Mouse (Mus musculus) embryonic facial prominence, embryonic 12.5 days (tissue): ENCODE measurements around the gene Abracl. TPM values are rescaled to one million over a fixed set of nuclear protein-coding genes. Genes with fewer than 3 reads are reported as not detected.

Experiments used
- ATAC-seq: fragments of 200-750 bp; cut with Nextera tagmentation; 2 replicates; pipeline ENCODE4 v1.8.0; 2017; ENCODE audit not compliant: insufficient number of reproducible peaks, insufficient read depth, low FRiP score, low TSS enrichment
- H3K27ac ChIP-seq: fragments of 300-500 bp; sonication (generic); 2 replicates; pipeline ENCODE4 v1.5.1; 2016; ENCODE audit warnings: mild to moderate bottlenecking
- H3K27me3 ChIP-seq: fragments of 300-500 bp; sonication (generic); 2 replicates; pipeline ENCODE4 v1.6.1; 2016; ENCODE audit warnings: mild to moderate bottlenecking, moderate library complexity
- H3K36me3 ChIP-seq: fragments of 300-500 bp; sonication (generic); 2 replicates; pipeline ENCODE4 v1.6.1; 2016; ENCODE audit warnings: mild to moderate bottlenecking
- H3K4me1 ChIP-seq: fragments of 300-500 bp; sonication (generic); 2 replicates; pipeline ENCODE4 v1.6.1; 2016
- H3K4me2 ChIP-seq: fragments of 300-500 bp; sonication (generic); replicated peaks from 2 replicates; pipeline ENCODE4 v1.6.1; 2016; ENCODE audit warnings: mild to moderate bottlenecking, moderate library complexity
- H3K4me3 ChIP-seq: fragments of 300-500 bp; sonication (generic); 2 replicates; pipeline ENCODE4 v1.5.1; 2016; ENCODE audit warnings: mild to moderate bottlenecking
- H3K9ac ChIP-seq: fragments of 300-500 bp; sonication (generic); 2 replicates; pipeline ENCODE4 v1.6.1; 2016; ENCODE audit warnings: mild to moderate bottlenecking, moderate library complexity
- H3K9me3 ChIP-seq: fragments of 300-500 bp; sonication (generic); 2 replicates; pipeline ENCODE4 v1.6.1; 2016; ENCODE audit warnings: mild to moderate bottlenecking, moderate library complexity
- WGBS: fragments of 180-500 bp; shearing (Covaris S2); methylation state at CpG from one replicate; pipeline ENCODE4 v1.1.7; 2016; 5-methylcytosine and 5-hydroxymethylcytosine counted together
- polyA plus RNA-seq: library from polyadenylated mRNA; unstranded; fragments of >200 nt; fragmentation: Nextera tagmentation; extraction: Ambion mirVana; gene quantifications from 2 replicates; pipeline ENCODE4 v1.2.1, GENCODE M21; 2016

The Abracl gene
- polyA plus RNA-seq, 1 experiment from 2014 or later, result 159 TPM

- Histone ChIP-seq H3K27ac (no peak overlapping the region), H3K36me3 (no peaks in the 10 kb centered on the region), H3K4me3 (no peak overlapping the region), H3K27me3 (no peaks in the 10 kb centered on the region), H3K4me1 (peaks cover 17% of the 10 kb centered on the region), H3K9me3 (no peaks in the 10 kb centered on the region), H3K4me2 (no peak overlapping the region), H3K9ac (no peak overlapping the region)
- no peak for ATAC-seq
- WGBS, result 78% methylated on average over 9 of the region's 9 CpGs
These were observed 35.7 kb upstream of the Abracl start for GRCm38 (mm10) chr10:18058681-18059338.

DNA sequence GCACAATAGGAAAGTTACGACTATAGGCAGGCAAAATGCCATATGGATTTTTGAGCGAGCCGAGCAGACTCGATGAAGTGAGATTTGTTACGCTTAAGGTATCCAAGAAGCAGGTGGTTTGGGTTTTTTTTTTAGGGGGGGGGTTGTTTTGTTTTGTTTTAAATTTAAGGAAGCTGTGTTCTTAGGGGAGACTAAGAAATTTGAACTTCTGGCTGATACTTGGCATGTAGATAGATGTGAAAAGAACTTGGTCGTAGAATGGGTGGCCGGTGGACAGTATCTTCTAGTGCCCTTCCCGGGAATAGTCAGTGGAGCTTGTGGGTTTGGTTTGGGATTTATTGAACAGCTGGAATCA, 33.3 kb upstream of the Abracl start:
- Histone ChIP-seq H3K4me2 (peak overlapping the region; percentile 73), H3K4me1 (peaks cover 17% of the 10 kb centered on the region), H3K4me3 (peak overlapping the region; percentile 89), H3K27me3 (no peaks in the 10 kb centered on the region), H3K9ac (peak overlapping the region; percentile 96), H3K9me3 (no peaks in the 10 kb centered on the region), H3K27ac (peak overlapping the region; percentile 94), H3K36me3 (no peaks in the 10 kb centered on the region)
- WGBS, result under 1% methylated on average over 8 of the region's 8 CpGs
- ATAC-seq, result no peak

- H3K9ac ChIP-seq, result peak within 1 kb of the TSS; percentile 96
- H3K4me2 ChIP-seq, result peak within 1 kb of the TSS; percentile 73
- WGBS, result under 1% methylated on average over 77 of the region's 90 CpGs
- H3K9me3 ChIP-seq, result no peaks in the 10 kb centered on the region
- peak within 1 kb of the TSS; percentile 89 for H3K4me3 ChIP-seq
- no peaks in the 10 kb centered on the region for H3K27me3 ChIP-seq
- peak within 1 kb of the TSS; percentile 94 for H3K27ac ChIP-seq
- no peaks in the 10 kb centered on the region for H3K36me3 ChIP-seq
- H3K4me1 ChIP-seq, result peaks cover 17% of the 10 kb centered on the region
- ATAC-seq, result peak; percentile 76
These were observed 32.8 kb upstream of the Abracl start, which contains the start of gene Reps1 for GRCm38 (mm10) chr10:18055696-18056390. Reps1 (plus strand) TSS chr10:18055861.

GRCm38 (mm10) chr10:18055009-18055695, 32.1 kb upstream of the Abracl start:
- Histone ChIP-seq H3K9me3 (no peaks in the 10 kb centered on the region), H3K9ac (peak overlapping the region; percentile 96), H3K4me2 (peak overlapping the region; percentile 73), H3K4me1 (peaks cover 17% of the 10 kb centered on the region), H3K27ac (peak overlapping the region; percentile 94), H3K4me3 (peak overlapping the region; percentile 89), H3K27me3 (no peaks in the 10 kb centered on the region), H3K36me3 (no peaks in the 10 kb centered on the region)
- peak; percentile 96 for ATAC-seq
- WGBS, result 2% methylated on average over 39 of the region's 61 CpGs

DNA sequence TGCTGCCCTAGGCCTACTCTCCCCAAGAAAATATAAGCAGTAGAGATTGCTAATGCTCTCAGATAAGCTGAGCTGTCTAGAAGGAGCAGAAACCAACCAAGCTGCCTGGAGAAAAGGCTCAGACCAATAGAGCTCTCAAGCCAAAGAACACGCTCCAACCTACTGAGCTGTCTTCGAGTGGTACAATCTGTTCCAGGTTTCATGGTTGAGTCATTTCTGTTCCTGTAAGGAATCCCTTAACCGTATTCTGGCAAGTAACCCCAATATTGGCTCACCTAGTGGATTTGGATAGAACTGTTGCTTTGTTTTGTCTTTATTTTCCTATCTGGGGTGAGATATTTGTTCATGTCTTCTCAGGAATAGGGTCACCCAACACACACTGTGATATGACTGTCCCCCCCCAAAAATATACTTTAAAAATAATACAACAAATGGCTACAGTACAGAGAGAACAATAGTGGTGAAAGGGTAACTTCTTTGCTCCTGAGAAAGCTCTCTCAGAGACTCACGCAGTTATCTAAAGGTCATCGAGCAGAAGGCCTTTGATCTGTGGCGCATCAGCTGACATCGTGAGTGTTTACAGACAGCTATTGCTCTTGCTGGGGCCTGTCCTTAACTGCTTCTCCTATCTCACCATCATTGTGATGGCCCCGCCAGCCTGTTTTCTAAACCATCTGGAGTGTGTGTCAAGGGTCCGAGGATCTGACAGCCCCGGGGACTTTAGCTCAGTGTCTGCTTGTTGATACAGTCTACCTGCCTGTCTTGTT, 24.5 kb upstream of the Abracl start:
- WGBS, result 73% methylated on average over 10 of the region's 10 CpGs
- Histone ChIP-seq H3K4me2 (no peak overlapping the region), H3K4me3 (no peak overlapping the region)

GRCm38 (mm10) chr10:18046380-18046779, 23.3 kb upstream of the Abracl start:
- Histone ChIP-seq H3K4me2 (no peak overlapping the region), H3K27me3 (no peaks in the 10 kb centered on the region), H3K4me3 (no peak overlapping the region), H3K9me3 (no peaks in the 10 kb centered on the region), H3K36me3 (no peaks in the 10 kb centered on the region), H3K27ac (no peak overlapping the region), H3K9ac (no peak overlapping the region), H3K4me1 (no peaks in the 10 kb centered on the region)
- ATAC-seq, result no peak

More for the DNA sequence above, 24.5 kb upstream of the Abracl start:
- no peak for ATAC-seq
- Histone ChIP-seq H3K27ac (no peak overlapping the region), H3K9me3 (no peaks in the 10 kb centered on the region), H3K27me3 (no peaks in the 10 kb centered on the region), H3K4me1 (no peaks in the 10 kb centered on the region), H3K36me3 (no peaks in the 10 kb centered on the region), H3K9ac (no peak overlapping the region)

- Histone ChIP-seq H3K9me3 (no peaks in the 10 kb centered on the region), H3K4me2 (no peak overlapping the region), H3K27me3 (no peaks in the 10 kb centered on the region), H3K36me3 (no peaks in the 10 kb centered on the region), H3K27ac (no peak overlapping the region), H3K9ac (no peak overlapping the region), H3K4me1 (no peaks in the 10 kb centered on the region), H3K4me3 (no peak overlapping the region)
- 74% methylated on average over 5 of the region's 5 CpGs for WGBS
- ATAC-seq, result no peak
These were observed 13.8 kb upstream of the Abracl start for GRCm38 (mm10) chr10:18036849-18037248.

- 88% methylated on average over 4 of the region's 4 CpGs for WGBS
- H3K27ac ChIP-seq, result no peak overlapping the region
- H3K9ac ChIP-seq, result no peak overlapping the region
- ATAC-seq, result no peak
- H3K4me2 ChIP-seq, result no peak overlapping the region
- no peak overlapping the region for H3K4me3 ChIP-seq
- no peaks in the 10 kb centered on the region for H3K36me3 ChIP-seq
- no peaks in the 10 kb centered on the region for H3K27me3 ChIP-seq
- H3K4me1 ChIP-seq, result no peaks in the 10 kb centered on the region
- no peaks in the 10 kb centered on the region for H3K9me3 ChIP-seq
These were observed 11.3 kb upstream of the Abracl start for GRCm38 (mm10) chr10:18034408-18034807.

DNA sequence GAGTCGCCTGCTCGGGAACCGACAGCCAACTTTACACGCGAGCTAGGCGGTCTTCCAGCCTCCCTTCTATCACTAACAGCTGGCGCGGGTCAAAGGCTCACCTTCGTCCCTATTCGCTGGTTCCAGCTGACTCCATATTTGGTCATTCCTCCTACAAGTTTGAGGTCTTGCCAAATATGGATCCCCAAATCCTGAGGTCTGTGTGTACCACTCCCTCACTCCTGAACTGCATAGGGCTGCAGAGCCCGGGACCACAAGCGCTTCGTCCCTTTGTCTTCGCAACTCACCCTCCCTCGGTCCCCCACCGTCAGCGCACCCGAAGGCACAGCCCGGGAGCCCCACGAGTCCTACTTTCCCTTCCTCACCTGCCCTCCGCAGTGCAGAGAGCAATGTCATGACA, 776 bp downstream of the Abracl start:
- peak overlapping the region; percentile 60 for H3K4me2 ChIP-seq
- no peaks in the 10 kb centered on the region for H3K9me3 ChIP-seq
- H3K27me3 ChIP-seq, result no peaks in the 10 kb centered on the region
- H3K36me3 ChIP-seq, result peaks cover 9% of the 10 kb centered on the region
- ATAC-seq, result peak; percentile 89
- peaks cover 9% of the 10 kb centered on the region for H3K4me1 ChIP-seq
- peak overlapping the region; percentile 76 for H3K4me3 ChIP-seq
- H3K9ac ChIP-seq, result peak overlapping the region; percentile 81
- peak overlapping the region; percentile 96 for H3K27ac ChIP-seq
- 0% methylated on average over 21 of the region's 21 CpGs for WGBS

DNA sequence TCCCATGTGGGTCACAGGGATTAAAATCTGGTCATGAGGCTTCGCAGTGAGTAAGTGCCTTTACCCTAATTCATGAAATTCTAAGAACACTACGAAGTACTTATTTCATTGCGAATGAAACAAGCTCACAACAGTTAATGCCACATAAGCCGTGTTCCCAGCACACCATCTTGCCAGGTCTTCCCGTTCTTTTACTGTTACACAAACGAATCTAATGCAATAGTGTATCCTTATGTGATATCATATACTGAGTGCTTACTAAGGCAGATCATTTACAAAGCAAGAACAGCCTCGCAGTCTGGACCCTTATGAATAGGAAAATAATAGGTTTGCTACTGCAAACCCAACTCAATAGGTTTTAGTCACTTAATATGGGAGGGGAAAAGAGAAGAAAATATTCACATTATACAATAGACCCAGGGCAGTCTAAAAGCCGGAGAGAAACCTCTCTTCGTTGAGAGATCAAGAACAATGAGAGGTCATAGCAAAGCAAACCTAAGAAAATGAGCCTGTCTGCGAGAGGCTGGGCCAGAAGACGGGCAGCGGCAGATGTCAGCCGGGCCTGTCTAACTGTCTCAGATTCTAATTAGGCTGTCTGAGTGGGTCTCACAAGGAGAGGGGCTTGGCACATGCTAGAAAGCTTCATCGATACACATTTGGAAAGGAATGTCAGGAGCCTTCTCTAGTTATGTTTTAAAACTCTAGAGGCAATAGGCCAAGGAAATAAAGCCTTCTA, 1.3 kb downstream of the Abracl start:
- Histone ChIP-seq H3K27me3 (no peaks in the 10 kb centered on the region), H3K9me3 (no peaks in the 10 kb centered on the region), H3K36me3 (peaks cover 14% of the 10 kb centered on the region), H3K9ac (peak overlapping the region; percentile 81), H3K4me2 (peak overlapping the region; percentile 60), H3K27ac (peak overlapping the region; percentile 96), H3K4me3 (peak overlapping the region; percentile 76), H3K4me1 (peaks cover 9% of the 10 kb centered on the region)
- WGBS, result 39% methylated on average over 14 of the region's 14 CpGs
- no peak for ATAC-seq

DNA sequence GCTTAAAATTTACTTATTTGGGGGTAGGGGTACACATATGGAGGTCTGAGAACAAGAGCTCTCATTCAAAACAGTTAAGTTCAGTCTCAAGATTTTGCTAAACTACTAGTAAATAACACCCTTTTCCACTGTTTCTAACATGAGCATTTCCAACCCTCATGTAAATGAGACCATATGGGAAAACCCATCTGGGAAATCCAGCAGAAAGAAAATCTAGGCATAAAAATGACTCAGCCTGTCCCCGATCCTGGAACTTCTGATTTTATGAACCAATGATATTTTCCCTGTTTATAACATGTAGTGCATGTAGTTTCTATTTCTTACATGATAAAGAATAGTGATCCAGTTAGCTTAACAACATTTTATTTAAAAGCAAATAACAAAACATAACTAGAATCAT, 2.2 kb downstream of the Abracl start:
- Histone ChIP-seq H3K27me3 (no peaks in the 10 kb centered on the region), H3K4me3 (no peak overlapping the region), H3K9me3 (no peaks in the 10 kb centered on the region), H3K27ac (no peak overlapping the region), H3K36me3 (peaks cover 19% of the 10 kb centered on the region), H3K9ac (no peak overlapping the region), H3K4me1 (peaks cover 9% of the 10 kb centered on the region), H3K4me2 (no peak overlapping the region)
- ATAC-seq, result no peak
- 58% methylated on average over 1 of the region's 1 CpGs for WGBS
